Mouse (Mus musculus) lung, embryonic 16.5 days (tissue): ENCODE measurements at regions not wholly inside any gene's neighbourhood (a gene's known extent, or its start where the extent isn't known, plus 50 kb on each side); places are given as distances from the start of the nearest gene placed in this dataset.

Experiments
- ATAC-seq: fragments of 200-750 bp; cut with Nextera tagmentation; 2 replicates; pipeline ENCODE4 v1.8.0; 2017; ENCODE audit warnings: low read depth, mild to moderate bottlenecking, moderate library complexity
- H3K27ac ChIP-seq: fragments of 300-500 bp; sonication (generic); 2 replicates; pipeline ENCODE4 v1.5.1; 2014; ENCODE audit warnings: mild to moderate bottlenecking, control low read depth, low read length
- H3K27me3 ChIP-seq: fragments of 300-500 bp; sonication (generic); 2 replicates; pipeline ENCODE4 v1.6.1; 2014; ENCODE audit warnings: low read depth, low read length, mixed read lengths; ENCODE audit not compliant: control insufficient read depth, insufficient read depth
- H3K36me3 ChIP-seq: fragments of 300-500 bp; sonication (generic); 2 replicates; pipeline ENCODE4 v1.6.1; 2014; ENCODE audit warnings: low read length; ENCODE audit not compliant: control insufficient read depth, insufficient read depth
- H3K4me1 ChIP-seq: fragments of 300-500 bp; sonication (generic); replicated peaks from 2 replicates; pipeline ENCODE4 v1.6.1; 2014; ENCODE audit warnings: low read length, mixed read lengths; ENCODE audit not compliant: control insufficient read depth, insufficient read depth
- H3K4me2 ChIP-seq: fragments of 300-500 bp; sonication (generic); 2 replicates; pipeline ENCODE4 v1.6.1; 2014; ENCODE audit warnings: low read depth, low read length, control low read depth
- H3K4me3 ChIP-seq: fragments of 300-500 bp; sonication (generic); 2 replicates; pipeline ENCODE4 v1.5.1; 2014; ENCODE audit warnings: mild to moderate bottlenecking, low read length, control low read depth
- H3K9ac ChIP-seq: fragments of 300-500 bp; sonication (generic); 2 replicates; pipeline ENCODE4 v1.6.1; 2014; ENCODE audit warnings: low read length, control low read depth
- H3K9me3 ChIP-seq: fragments of 300-500 bp; sonication (generic); 2 replicates; pipeline ENCODE4 v1.6.1; 2016; ENCODE audit warnings: low read length; ENCODE audit not compliant: control insufficient read depth
- WGBS: fragments of 180-500 bp; shearing (Covaris S2); extraction: QIAGEN DNeasy Blood & Tissue Kit; methylation state at CpG from one replicate; pipeline ENCODE4 v1.1.7; 2014; 5-methylcytosine and 5-hydroxymethylcytosine counted together

- no peak overlapping the region for H3K27ac ChIP-seq
- no peak overlapping the region for H3K9ac ChIP-seq
- no peaks in the 10 kb centered on the region for H3K36me3 ChIP-seq
- H3K4me1 ChIP-seq = no peaks in the 10 kb centered on the region
- 26% methylated on average over 4 of the region's 4 CpGs for WGBS
- H3K9me3 ChIP-seq = no peaks in the 10 kb centered on the region
- ATAC-seq = no peak
- H3K4me2 ChIP-seq = no peak overlapping the region
- no peak overlapping the region for H3K4me3 ChIP-seq
- no peaks in the 10 kb centered on the region for H3K27me3 ChIP-seq
These were observed 62.7 kb downstream of the Bmp2 start for GRCm38 (mm10) chr2:133614672-133615071.

GRCm38 (mm10) chr2:133615299-133615698 is 63.3 kb downstream of the Bmp2 start:
- Histone ChIP-seq H3K9me3 (no peaks in the 10 kb centered on the region), H3K36me3 (no peaks in the 10 kb centered on the region), H3K27ac (no peak overlapping the region), H3K4me3 (no peak overlapping the region), H3K4me2 (no peak overlapping the region), H3K27me3 (no peaks in the 10 kb centered on the region), H3K9ac (no peak overlapping the region), H3K4me1 (no peaks in the 10 kb centered on the region)
- 84% methylated on average over 3 of the region's 3 CpGs for WGBS
- ATAC-seq = no peak

GRCm38 (mm10) chr2:133617317-133617835 is 65.4 kb downstream of the Bmp2 start:
- H3K9ac ChIP-seq = no peak overlapping the region
- no peaks in the 10 kb centered on the region for H3K27me3 ChIP-seq
- no peaks in the 10 kb centered on the region for H3K36me3 ChIP-seq
- 53% methylated on average over 3 of the region's 3 CpGs for WGBS
- no peak for ATAC-seq
- H3K4me3 ChIP-seq = no peak overlapping the region
- no peaks in the 10 kb centered on the region for H3K4me1 ChIP-seq
- no peak overlapping the region for H3K4me2 ChIP-seq
- H3K27ac ChIP-seq = no peak overlapping the region
- no peaks in the 10 kb centered on the region for H3K9me3 ChIP-seq

GRCm38 (mm10) chr2:133622523-133622922 is 70.6 kb downstream of the Bmp2 start:
- H3K9ac ChIP-seq = no peak overlapping the region
- no peaks in the 10 kb centered on the region for H3K4me1 ChIP-seq
- no peak for ATAC-seq
- 18% methylated on average over 2 of the region's 2 CpGs for WGBS
- no peak overlapping the region for H3K4me2 ChIP-seq
- H3K4me3 ChIP-seq = no peak overlapping the region
- H3K27me3 ChIP-seq = no peaks in the 10 kb centered on the region
- H3K36me3 ChIP-seq = no peaks in the 10 kb centered on the region
- H3K9me3 ChIP-seq = no peaks in the 10 kb centered on the region
- H3K27ac ChIP-seq = no peak overlapping the region

GRCm38 (mm10) chr2:133625542-133625941 is 73.6 kb downstream of the Bmp2 start:
- peak; percentile 38; the same call in 1 of the 2 replicates for ATAC-seq
- no peak overlapping the region for H3K9ac ChIP-seq
- H3K9me3 ChIP-seq = no peaks in the 10 kb centered on the region
- H3K4me1 ChIP-seq = no peaks in the 10 kb centered on the region
- no peaks in the 10 kb centered on the region for H3K36me3 ChIP-seq
- H3K27ac ChIP-seq = no peak overlapping the region
- no peak overlapping the region for H3K4me3 ChIP-seq
- H3K4me2 ChIP-seq = no peak overlapping the region
- no peaks in the 10 kb centered on the region for H3K27me3 ChIP-seq
- WGBS = 7% methylated on average over 2 of the region's 2 CpGs

GRCm38 (mm10) chr2:133628874-133629273 is 76.9 kb downstream of the Bmp2 start:
- 89% methylated on average over 6 of the region's 6 CpGs for WGBS
- no peaks in the 10 kb centered on the region for H3K9me3 ChIP-seq
- no peak for ATAC-seq

GRCm38 (mm10) chr2:133635434-133635833 is 83.5 kb downstream of the Bmp2 start:
- no peaks in the 10 kb centered on the region for H3K9me3 ChIP-seq
- H3K9ac ChIP-seq = no peak overlapping the region
- H3K4me1 ChIP-seq = no peaks in the 10 kb centered on the region
- 14% methylated on average over 1 of the region's 1 CpGs for WGBS
- H3K27ac ChIP-seq = no peak overlapping the region
- no peak overlapping the region for H3K4me2 ChIP-seq
- H3K4me3 ChIP-seq = no peak overlapping the region
- ATAC-seq = peak; percentile 34; the same call in 1 of the 2 replicates
- no peaks in the 10 kb centered on the region for H3K27me3 ChIP-seq
- H3K36me3 ChIP-seq = no peaks in the 10 kb centered on the region

More at GRCm38 (mm10) chr2:133628874-133629273, 76.9 kb downstream of the Bmp2 start:
- Histone ChIP-seq H3K4me1 (no peaks in the 10 kb centered on the region), H3K4me3 (no peak overlapping the region), H3K27me3 (no peaks in the 10 kb centered on the region), H3K36me3 (no peaks in the 10 kb centered on the region), H3K27ac (no peak overlapping the region), H3K4me2 (no peak overlapping the region), H3K9ac (no peak overlapping the region)

- no peaks in the 10 kb centered on the region for H3K36me3 ChIP-seq
- no peaks in the 10 kb centered on the region for H3K4me1 ChIP-seq
- no peaks in the 10 kb centered on the region for H3K9me3 ChIP-seq
- no peak overlapping the region for H3K4me3 ChIP-seq
- H3K4me2 ChIP-seq = no peak overlapping the region
- no peak overlapping the region for H3K9ac ChIP-seq
- no peaks in the 10 kb centered on the region for H3K27me3 ChIP-seq
- ATAC-seq = no peak
- WGBS = 90% methylated on average over 6 of the region's 6 CpGs
- H3K27ac ChIP-seq = no peak overlapping the region
These were observed 98.0 kb downstream of the Bmp2 start for GRCm38 (mm10) chr2:133649874-133650481.

GRCm38 (mm10) chr2:133666331-133667054 is 114.5 kb downstream of the Bmp2 start:
- no peak for ATAC-seq
- no peaks in the 10 kb centered on the region for H3K4me1 ChIP-seq
- no peak overlapping the region for H3K27ac ChIP-seq
- H3K9ac ChIP-seq = no peak overlapping the region
- no peaks in the 10 kb centered on the region for H3K27me3 ChIP-seq
- H3K4me2 ChIP-seq = no peak overlapping the region
- H3K9me3 ChIP-seq = no peaks in the 10 kb centered on the region
- no peak overlapping the region for H3K4me3 ChIP-seq
- WGBS = 81% methylated on average over 9 of the region's 9 CpGs
- no peaks in the 10 kb centered on the region for H3K36me3 ChIP-seq
